Mouse (Mus musculus) liver, adult 2 months (tissue): ENCODE results near the gene Nsd1. TPM values are rescaled to one million over a fixed set of nuclear protein-coding genes. Genes with fewer than 3 reads are reported as not detected.
A peak's percentile ranks its signal among the peaks of the same experiment; 100 is the strongest.

Experiments
- DNase-seq: peaks from one replicate; pipeline ENCODE4 v3.0.0-alpha.2; 2011; ENCODE audit warnings: low read depth, low spot score; ENCODE audit errors: extremely low read depth
- H3K27ac ChIP-seq: fragments of 200-500 bp; replicated peaks from 2 replicates; pipeline ENCODE4 v1.5.1; 2012; ENCODE audit warnings: low read depth, mild to moderate bottlenecking, control low read depth, inconsistent platforms, low read length; ENCODE audit not compliant: insufficient read depth
- H3K27me3 ChIP-seq: fragments of 200-500 bp; 2 replicates; pipeline ENCODE4 v1.6.1; 2012; ENCODE audit warnings: mild to moderate bottlenecking, moderate library complexity, low read length, inconsistent platforms; ENCODE audit not compliant: control insufficient read depth, insufficient read depth
- H3K36me3 ChIP-seq: fragments of 200-500 bp; 2 replicates; pipeline ENCODE4 v1.6.1; 2012; ENCODE audit warnings: low read length, inconsistent platforms; ENCODE audit not compliant: control insufficient read depth, insufficient read depth
- H3K4me1 ChIP-seq: fragments of 200-500 bp; 2 replicates; pipeline ENCODE4 v1.6.1; 2011; ENCODE audit warnings: low read length; ENCODE audit not compliant: control insufficient read depth, insufficient read depth
- H3K4me3 ChIP-seq: fragments of 200-500 bp; 2 replicates; pipeline ENCODE4 v1.5.1; 2011; ENCODE audit warnings: low read depth, mild to moderate bottlenecking, control low read depth, low read length, moderate library complexity; ENCODE audit not compliant: insufficient read depth
- H3K79me2 ChIP-seq: fragments of 200-500 bp; 2 replicates; pipeline ENCODE4 v1.6.1; 2012; ENCODE audit warnings: inconsistent platforms, mild to moderate bottlenecking, low read length, moderate library complexity; ENCODE audit not compliant: control insufficient read depth, insufficient read depth
- H3K9ac ChIP-seq: fragments of 200-500 bp; 2 replicates; pipeline ENCODE4 v1.6.1; 2012; ENCODE audit warnings: low read depth, mild to moderate bottlenecking, control low read depth, inconsistent platforms, low read length
- CTCF ChIP-seq: fragments of 200-500 bp; IDR thresholded peaks from 2 replicates; pipeline ENCODE4 v1.5.1; 2011; ENCODE audit warnings: low read depth, low read length, control low read depth
- POLR2A ChIP-seq: fragments of 200-500 bp; IDR thresholded peaks from 2 replicates; pipeline ENCODE4 v1.6.1; 2011; ENCODE audit warnings: low read length, control low read depth; ENCODE audit not compliant: insufficient read depth; ENCODE audit errors: extremely low read depth
- WGBS: fragments of 180-500 bp; shearing (Covaris S2); methylation state at CpG from one replicate; pipeline ENCODE4 v1.1.7; 2018; 5-methylcytosine and 5-hydroxymethylcytosine counted together
- polyA plus RNA-seq: library from polyadenylated mRNA; depleted of rRNA; stranded (reverse); fragments of >200 nt; gene quantifications from 2 replicates; pipeline ENCODE4 v1.2.3, GENCODE M21; 2012
- total RNA-seq: library from RNA; depleted of rRNA; stranded (reverse); fragments of >200 nt; gene quantifications from 2 replicates; pipeline ENCODE4 v1.2.3, GENCODE M21; 2014

The Nsd1 gene
- total and polyA plus RNA-seq, 2 experiments: 8.9 to 45.4 TPM

- Histone ChIP-seq H3K27ac (peak overlapping the region; percentile 80), H3K27me3 (no peaks in the 10 kb centered on the region), H3K79me2 (peaks cover 15% of the 10 kb centered on the region; the same call in 1 of the 2 replicates), H3K4me1 (peaks cover 17% of the 10 kb centered on the region), H3K9ac (peak overlapping the region; percentile 86), H3K36me3 (peaks cover 19% of the 10 kb centered on the region), H3K4me3 (peak overlapping the region; percentile 62)
- no peak for TF ChIP-seq POLR2A
- no peak for TF ChIP-seq CTCF
- DNase-seq: no peak
- 5% methylated on average over 17 of the region's 17 CpGs for WGBS
Measured at GRCm38 (mm10) chr13:55210971-55211220, 1.3 kb downstream of the Nsd1 start.

GRCm38 (mm10) chr13:55211221-55212010 lies 1.8 kb downstream of the Nsd1 start:
- Histone ChIP-seq H3K9ac (peak overlapping the region; percentile 98), H3K4me3 (peak overlapping the region; percentile 90), H3K36me3 (peaks cover 24% of the 10 kb centered on the region), H3K27me3 (no peaks in the 10 kb centered on the region), H3K79me2 (peaks cover 20% of the 10 kb centered on the region; the same call in 1 of the 2 replicates), H3K27ac (peak overlapping the region; percentile 89), H3K4me1 (peaks cover 19% of the 10 kb centered on the region)
- TF ChIP-seq CTCF: no peak
- TF ChIP-seq POLR2A: peak; percentile 67
- WGBS: under 1% methylated on average over 53 of the region's 93 CpGs
- DNase-seq: peak; percentile 65

GRCm38 (mm10) chr13:55212011-55212360 lies 2.4 kb downstream of the Nsd1 start:
- peak overlapping the region; percentile 98 for H3K9ac ChIP-seq
- H3K4me1 ChIP-seq: peaks cover 22% of the 10 kb centered on the region
- H3K4me3 ChIP-seq: peak overlapping the region; percentile 90
- 0% methylated on average over 4 of the region's 32 CpGs for WGBS
- no peak for TF ChIP-seq CTCF
- TF ChIP-seq POLR2A: no peak
- H3K27me3 ChIP-seq: no peaks in the 10 kb centered on the region
- H3K79me2 ChIP-seq: peaks cover 23% of the 10 kb centered on the region; the same call in 1 of the 2 replicates
- H3K36me3 ChIP-seq: peaks cover 27% of the 10 kb centered on the region
- peak; percentile 31 for DNase-seq
- H3K27ac ChIP-seq: peak overlapping the region; percentile 89

GRCm38 (mm10) chr13:55212361-55213137 lies 3.0 kb downstream of the Nsd1 start:
- Histone ChIP-seq H3K4me3 (peak overlapping the region; percentile 90), H3K36me3 (peaks cover 29% of the 10 kb centered on the region), H3K79me2 (peaks cover 25% of the 10 kb centered on the region; the same call in 1 of the 2 replicates), H3K27ac (peak overlapping the region; percentile 89), H3K27me3 (no peaks in the 10 kb centered on the region), H3K4me1 (peaks cover 26% of the 10 kb centered on the region), H3K9ac (peak overlapping the region; percentile 98)
- whole genome bisulfite sequencing: under 1% methylated on average over 58 of the region's 58 CpGs
- TF ChIP-seq POLR2A: no peak
- TF ChIP-seq CTCF: no peak
- peak; percentile 46 for DNase-seq

GRCm38 (mm10) chr13:55213138-55213806 lies 3.7 kb downstream of the Nsd1 start:
- Histone ChIP-seq H3K4me3 (peak overlapping the region; percentile 90), H3K79me2 (peaks cover 31% of the 10 kb centered on the region; the same call in 1 of the 2 replicates), H3K9ac (peak overlapping the region; percentile 98), H3K36me3 (peaks cover 36% of the 10 kb centered on the region), H3K27ac (peak overlapping the region; percentile 89), H3K4me1 (peaks cover 31% of the 10 kb centered on the region), H3K27me3 (no peaks in the 10 kb centered on the region)
- WGBS: 64% methylated on average over 10 of the region's 10 CpGs
- TF ChIP-seq POLR2A (no peak), CTCF (no peak)
- DNase-seq: no peak
